Mouse (Mus musculus): ENCODE results near the gene Apaf1. TPM values are rescaled to one million over a fixed set of nuclear protein-coding genes. Genes with fewer than 3 reads are reported as not detected.

Gene Apaf1
- total and polyA plus RNA-seq, 2 experiments: 1.6 to 3.4 TPM

GRCm38 (mm10) chr10:91049696-91050095 lies 32.9 kb downstream of the Apaf1 start:
- no peak overlapping the region for H3K9ac ChIP-seq (ENCODE audit: low read depth, low read length)
- no peak overlapping the region for H3K4me3 ChIP-seq (ENCODE audit: insufficient read depth, low read depth, low read length)
- no peaks in the 10 kb centered on the region for H3K4me1 ChIP-seq (ENCODE audit: control insufficient read depth, insufficient read depth, low read length)
- no peak for DNase-seq (ENCODE audit: extremely low read depth, low read depth, low spot score)
- H3K27ac ChIP-seq (replicated peaks; ENCODE audit: insufficient read depth, low read depth, low read length): no peak overlapping the region
- no peak for TF ChIP-seq POLR2A (IDR thresholded peaks at IDR 0.05; ENCODE audit: extremely low read depth, insufficient read depth, low read length)
- no peak for TF ChIP-seq CTCF (IDR thresholded peaks at IDR 0.05; ENCODE audit: low read depth, low read length)
- H3K27me3 ChIP-seq (ENCODE audit: control insufficient read depth, insufficient read depth, low read length): no peaks in the 10 kb centered on the region
- peaks cover 6% of the 10 kb centered on the region; the same call in 1 of the 2 replicates for H3K36me3 ChIP-seq (ENCODE audit: control insufficient read depth, insufficient read depth, low read length)
- 83% methylated on average over 4 of the region's 4 CpGs for WGBS
- H3K79me2 ChIP-seq (ENCODE audit: control insufficient read depth, insufficient read depth, low read length): no peaks in the 10 kb centered on the region

- H3K9ac ChIP-seq (ENCODE audit: low read depth, low read length): no peak overlapping the region
- H3K27ac ChIP-seq (replicated peaks; ENCODE audit: insufficient read depth, low read depth, low read length): no peak overlapping the region
- H3K27me3 ChIP-seq (ENCODE audit: control insufficient read depth, insufficient read depth, low read length): no peaks in the 10 kb centered on the region
- WGBS: 32% methylated on average over 8 of the region's 8 CpGs
- H3K4me3 ChIP-seq (ENCODE audit: insufficient read depth, low read depth, low read length): no peak overlapping the region
- TF ChIP-seq POLR2A (IDR thresholded peaks at IDR 0.05; ENCODE audit: extremely low read depth, insufficient read depth, low read length) (no peak), CTCF (IDR thresholded peaks at IDR 0.05; ENCODE audit: low read depth, low read length) (peak; percentile 92)
- H3K4me1 ChIP-seq (ENCODE audit: control insufficient read depth, insufficient read depth, low read length): no peaks in the 10 kb centered on the region
- DNase-seq (ENCODE audit: extremely low read depth, low read depth, low spot score): peak; percentile 37
- H3K36me3 ChIP-seq (ENCODE audit: control insufficient read depth, insufficient read depth, low read length): peaks cover 3% of the 10 kb centered on the region; the same call in 1 of the 2 replicates
- no peaks in the 10 kb centered on the region for H3K79me2 ChIP-seq (ENCODE audit: control insufficient read depth, insufficient read depth, low read length)
These were observed 48.6 kb downstream of the Apaf1 start for GRCm38 (mm10) chr10:91033942-91034341.

GRCm38 (mm10) chr10:91032399-91032798 lies 50.2 kb downstream of the Apaf1 start:
- no peak overlapping the region for H3K27ac ChIP-seq (replicated peaks; ENCODE audit: insufficient read depth, low read depth, low read length)
- 35% methylated on average over 4 of the region's 4 CpGs for WGBS
- no peaks in the 10 kb centered on the region for H3K79me2 ChIP-seq (ENCODE audit: control insufficient read depth, insufficient read depth, low read length)
- no peaks in the 10 kb centered on the region for H3K4me1 ChIP-seq (ENCODE audit: control insufficient read depth, insufficient read depth, low read length)
- H3K27me3 ChIP-seq (ENCODE audit: control insufficient read depth, insufficient read depth, low read length): no peaks in the 10 kb centered on the region
- no peaks in the 10 kb centered on the region for H3K36me3 ChIP-seq (ENCODE audit: control insufficient read depth, insufficient read depth, low read length)
- no peak overlapping the region for H3K4me3 ChIP-seq (ENCODE audit: insufficient read depth, low read depth, low read length)
- peak; percentile 46 for DNase-seq (ENCODE audit: extremely low read depth, low read depth, low spot score)
- no peak overlapping the region for H3K9ac ChIP-seq (ENCODE audit: low read depth, low read length)
- TF ChIP-seq POLR2A (IDR thresholded peaks at IDR 0.05; ENCODE audit: extremely low read depth, insufficient read depth, low read length): no peak
- TF ChIP-seq CTCF (IDR thresholded peaks at IDR 0.05; ENCODE audit: low read depth, low read length): peak; percentile 85

- no peak for TF ChIP-seq POLR2A (IDR thresholded peaks at IDR 0.05; ENCODE audit: extremely low read depth, insufficient read depth, low read length)
- no peak for TF ChIP-seq CTCF (IDR thresholded peaks at IDR 0.05; ENCODE audit: low read depth, low read length)
- Histone ChIP-seq H3K9ac (ENCODE audit: low read depth, low read length) (no peak overlapping the region), H3K4me3 (ENCODE audit: insufficient read depth, low read depth, low read length) (no peak overlapping the region), H3K27ac (replicated peaks; ENCODE audit: insufficient read depth, low read depth, low read length) (no peak overlapping the region), H3K79me2 (ENCODE audit: control insufficient read depth, insufficient read depth, low read length) (no peaks in the 10 kb centered on the region), H3K27me3 (ENCODE audit: control insufficient read depth, insufficient read depth, low read length) (no peaks in the 10 kb centered on the region), H3K4me1 (ENCODE audit: control insufficient read depth, insufficient read depth, low read length) (no peaks in the 10 kb centered on the region), H3K36me3 (ENCODE audit: control insufficient read depth, insufficient read depth, low read length) (no peaks in the 10 kb centered on the region)
- no peak for DNase-seq (ENCODE audit: extremely low read depth, low read depth, low spot score)
- 90% methylated on average over 9 of the region's 9 CpGs for WGBS
These were observed 51.4 kb downstream of the Apaf1 start for GRCm38 (mm10) chr10:91031176-91031575.

- no peaks in the 10 kb centered on the region for H3K4me1 ChIP-seq (ENCODE audit: control insufficient read depth, insufficient read depth, low read length)
- no peak for DNase-seq (ENCODE audit: extremely low read depth, low read depth, low spot score)
- H3K27ac ChIP-seq (replicated peaks; ENCODE audit: insufficient read depth, low read depth, low read length): no peak overlapping the region
- H3K79me2 ChIP-seq (ENCODE audit: control insufficient read depth, insufficient read depth, low read length): no peaks in the 10 kb centered on the region
- no peak overlapping the region for H3K9ac ChIP-seq (ENCODE audit: low read depth, low read length)
- no peaks in the 10 kb centered on the region for H3K27me3 ChIP-seq (ENCODE audit: control insufficient read depth, insufficient read depth, low read length)
- no peak for TF ChIP-seq POLR2A (IDR thresholded peaks at IDR 0.05; ENCODE audit: extremely low read depth, insufficient read depth, low read length)
- TF ChIP-seq CTCF (IDR thresholded peaks at IDR 0.05; ENCODE audit: low read depth, low read length): no peak
- no peak overlapping the region for H3K4me3 ChIP-seq (ENCODE audit: insufficient read depth, low read depth, low read length)
- H3K36me3 ChIP-seq (ENCODE audit: control insufficient read depth, insufficient read depth, low read length): no peaks in the 10 kb centered on the region
These were observed 53.5 kb downstream of the Apaf1 start for GRCm38 (mm10) chr10:91029002-91029539.

- Histone ChIP-seq H3K4me3 (ENCODE audit: insufficient read depth, low read depth, low read length) (no peak overlapping the region), H3K27ac (replicated peaks; ENCODE audit: insufficient read depth, low read depth, low read length) (no peak overlapping the region), H3K4me1 (ENCODE audit: control insufficient read depth, insufficient read depth, low read length) (no peaks in the 10 kb centered on the region), H3K27me3 (ENCODE audit: control insufficient read depth, insufficient read depth, low read length) (no peaks in the 10 kb centered on the region), H3K36me3 (ENCODE audit: control insufficient read depth, insufficient read depth, low read length) (no peaks in the 10 kb centered on the region), H3K9ac (ENCODE audit: low read depth, low read length) (no peak overlapping the region), H3K79me2 (ENCODE audit: control insufficient read depth, insufficient read depth, low read length) (no peaks in the 10 kb centered on the region)
- TF ChIP-seq CTCF (IDR thresholded peaks at IDR 0.05; ENCODE audit: low read depth, low read length) (no peak), POLR2A (IDR thresholded peaks at IDR 0.05; ENCODE audit: extremely low read depth, insufficient read depth, low read length) (no peak)
- no peak for DNase-seq (ENCODE audit: extremely low read depth, low read depth, low spot score)
- 93% methylated on average over 5 of the region's 5 CpGs for WGBS
These were observed 54.6 kb downstream of the Apaf1 start for GRCm38 (mm10) chr10:91027964-91028363.
